Mouse (Mus musculus): ENCODE data around the gene Lins1. TPM values are rescaled to one million over a fixed set of nuclear protein-coding genes. Genes with fewer than 3 reads are reported as not detected.

Lins1 gene
- polyA plus RNA-seq, 1 experiment from 2014 or later, result 24.4 TPM

Other genes starting within 250 kb of the Lins1 start
- 10.1 and 13.0 TPM in 2 replicates for gene Asb7, start 293 bp upstream of the Lins1 start, polyA plus RNA-seq (2014; fragmentation: Nextera tagmentation; extraction: Ambion mirVana)
- 0.50 and 0.57 TPM in 2 replicates for gene Cers3, start 53.6 kb downstream of the Lins1 start, polyA plus RNA-seq (2014; fragmentation: Nextera tagmentation; extraction: Ambion mirVana)
- 2.1 and 2.2 TPM in 2 replicates for gene Adamts17, start 149.8 kb downstream of the Lins1 start, polyA plus RNA-seq (2014; fragmentation: Nextera tagmentation; extraction: Ambion mirVana)

Measured in forebrain, embryonic 14.5 days (tissue).